Mouse (Mus musculus) heart, adult 11 months (tissue): Measurements from ENCODE around the gene Erbb2.

Experiments
- DNase-seq: peaks from one replicate; pipeline ENCODE4 v3.0.0; 2022

Gene Erbb2

GRCm38 (mm10) chr11:98412273-98412796 lies at the start of gene Erbb2:
Gene Erbb2, plus strand, starts transcription at chr11:98412470.
- DNase-seq: peak; percentile 98

- no peak for DNase-seq
Observed at GRCm38 (mm10) chr11:98363817-98364216, 48.5 kb upstream of the Erbb2 start.

DNA sequence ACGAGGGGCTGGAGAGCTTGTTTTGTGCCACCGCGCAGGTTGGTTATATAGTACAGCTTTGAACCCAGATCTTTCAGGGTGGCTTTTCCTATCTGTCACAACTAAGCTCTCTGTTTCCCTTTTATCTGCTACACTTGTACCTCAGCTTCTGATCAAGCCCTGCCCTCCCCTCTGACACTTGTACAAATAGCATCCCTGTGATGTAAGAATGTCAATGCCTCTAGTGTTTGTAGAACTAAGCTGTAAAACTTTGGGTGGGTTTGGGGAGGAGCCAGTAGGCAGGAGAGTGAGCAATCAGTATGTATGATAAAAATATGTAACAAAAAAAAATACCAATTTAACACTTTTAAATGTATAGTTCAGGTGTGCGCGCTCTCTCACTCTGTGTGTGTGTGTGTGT lies 47.9 kb upstream of the Erbb2 start:
- DNase-seq: no peak

DNA sequence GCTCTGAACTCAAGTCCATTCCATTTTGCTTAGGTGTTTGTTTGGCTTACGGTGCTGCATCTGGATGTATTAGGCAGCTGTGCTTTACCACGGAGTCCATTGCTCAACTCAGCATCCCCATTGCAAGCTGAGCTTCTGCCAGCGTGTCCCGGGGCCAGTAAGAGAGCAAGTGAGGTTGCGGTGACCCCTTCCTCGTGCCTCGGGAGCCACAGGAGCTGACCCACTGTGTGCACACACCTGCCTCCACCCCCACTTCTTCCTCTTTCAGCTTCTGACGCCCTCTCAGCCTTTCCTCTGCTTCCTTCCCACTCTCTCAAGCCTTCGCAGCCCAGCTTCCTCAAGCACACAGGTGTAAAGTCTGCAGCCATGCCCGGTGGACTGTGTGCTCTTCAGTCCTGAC lies 46.0 kb upstream of the Erbb2 start:
- no peak for DNase-seq

- DNase-seq: peak; percentile 93
Observed at GRCm38 (mm10) chr11:98367171-98367862, 45.0 kb upstream of the Erbb2 start.

DNA sequence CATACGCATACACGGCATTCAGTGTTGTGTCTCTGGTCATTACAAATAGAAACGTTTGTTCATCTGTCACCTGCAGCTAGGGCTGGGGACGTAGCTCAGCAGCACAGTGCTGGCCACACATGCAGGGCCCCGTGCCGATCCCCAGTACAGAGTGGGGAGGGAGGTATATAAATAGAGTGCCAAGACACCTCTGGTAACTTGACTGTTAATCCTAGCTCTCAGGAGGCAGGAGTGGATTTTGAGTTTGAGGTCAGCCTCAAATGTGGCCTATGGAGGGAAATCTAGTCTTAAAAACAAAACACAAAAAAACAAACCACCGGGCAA lies 44.4 kb upstream of the Erbb2 start:
- peak; percentile 94 for DNase-seq

DNA sequence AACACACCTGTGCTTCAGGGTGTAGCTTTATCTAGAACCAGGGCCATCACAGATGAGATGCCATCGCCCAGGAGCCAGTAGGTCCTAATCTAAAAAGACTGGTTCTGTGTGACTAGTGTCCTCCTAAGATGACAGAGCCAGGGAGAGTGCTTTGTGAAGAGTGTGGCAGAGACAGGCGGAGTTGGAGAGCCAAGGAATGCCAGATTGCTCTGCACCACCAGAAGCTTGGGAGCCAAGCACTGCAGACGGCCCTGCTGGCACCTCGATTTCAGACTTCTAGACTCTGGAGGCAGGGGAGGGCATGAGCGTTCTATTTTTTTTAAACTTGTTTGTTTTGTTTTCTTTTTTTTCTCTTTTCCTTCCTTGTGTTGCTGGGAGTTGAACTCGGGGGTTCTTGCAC lies 42.9 kb upstream of the Erbb2 start:
- no peak for DNase-seq

DNA sequence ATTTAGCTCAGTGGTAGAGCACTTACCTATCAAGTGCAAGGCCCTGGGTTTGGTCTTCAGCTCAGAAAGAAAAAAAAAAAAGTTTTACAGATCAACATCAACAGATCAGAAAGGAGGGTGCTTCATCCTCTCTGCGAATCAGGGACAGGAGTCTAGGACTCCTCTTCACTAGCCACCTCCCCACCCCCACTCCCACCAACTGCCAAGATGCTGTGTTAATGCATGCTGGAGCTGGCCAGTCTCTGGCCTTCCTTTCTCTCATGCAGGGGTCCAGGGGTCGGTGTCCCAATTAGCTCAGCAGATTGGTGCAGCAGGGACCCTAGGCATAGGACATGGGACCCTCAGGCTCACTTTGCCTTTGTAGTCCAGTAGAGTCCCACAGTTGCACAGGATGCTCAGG lies 41.7 kb upstream of the Erbb2 start:
- no peak for DNase-seq

- DNase-seq: no peak
Observed at GRCm38 (mm10) chr11:98371556-98372240, 40.6 kb upstream of the Erbb2 start.

DNA sequence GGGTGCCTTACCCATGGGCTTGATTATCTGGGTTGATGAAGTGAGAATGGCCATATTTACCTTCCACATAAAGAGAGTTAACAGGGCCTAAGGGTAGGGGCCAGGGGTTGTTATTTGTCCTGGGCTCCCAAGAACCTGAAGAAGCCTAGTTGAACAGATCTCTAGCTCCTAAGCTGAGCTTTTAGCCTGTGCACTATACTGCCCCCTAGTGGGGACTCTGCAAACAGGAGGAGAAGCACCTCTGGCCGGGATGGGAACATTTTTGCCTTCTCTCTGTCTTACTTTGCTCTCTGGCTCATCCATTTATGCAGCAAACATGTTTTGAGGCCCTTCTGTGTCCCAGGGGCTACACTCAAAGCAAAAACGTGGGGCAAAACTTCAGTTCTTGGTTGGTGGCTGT lies 39.9 kb upstream of the Erbb2 start:
- DNase-seq: no peak

DNA sequence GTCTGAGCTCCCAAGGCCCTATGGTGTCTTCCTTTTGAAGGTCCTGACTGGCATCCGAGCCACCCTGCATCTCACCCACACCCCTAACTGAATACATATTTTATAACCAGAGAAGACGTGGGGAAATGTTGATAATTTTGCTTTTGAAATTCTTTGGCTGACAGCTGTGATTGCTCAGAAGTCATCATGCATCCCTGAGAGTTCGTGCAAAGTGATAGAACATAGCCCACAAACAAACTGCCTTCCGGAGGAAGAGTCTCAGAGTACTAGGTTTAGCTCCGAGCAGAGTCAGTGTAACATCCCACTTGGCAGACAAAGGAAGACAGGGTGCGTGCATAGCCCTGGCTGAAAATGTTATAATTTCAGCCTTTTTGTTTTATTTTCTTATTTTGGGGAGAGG lies 39.0 kb upstream of the Erbb2 start:
- no peak for DNase-seq

DNA sequence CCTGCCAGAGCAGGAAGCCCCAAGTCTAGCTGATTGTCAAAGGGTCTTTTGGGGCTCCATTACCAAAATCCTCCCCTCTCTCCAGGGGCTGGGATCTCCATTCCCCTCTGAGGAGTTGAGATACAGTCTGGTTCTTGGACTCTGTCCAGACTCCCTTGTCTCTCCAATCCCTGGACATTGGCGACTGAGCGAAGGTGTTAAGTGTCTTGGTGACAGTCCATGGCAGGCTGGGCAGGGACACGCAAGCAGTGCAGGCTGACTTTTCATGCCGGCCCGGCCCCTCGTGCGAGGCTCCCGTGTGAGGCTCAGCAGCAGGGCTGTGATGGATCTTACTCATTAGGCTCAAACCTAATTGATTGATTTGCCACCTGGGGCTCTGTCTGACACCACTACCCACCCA lies 38.0 kb upstream of the Erbb2 start:
- peak; percentile 97 for DNase-seq

- DNase-seq: no peak
Observed at GRCm38 (mm10) chr11:98376756-98377155, 35.5 kb upstream of the Erbb2 start.

DNA sequence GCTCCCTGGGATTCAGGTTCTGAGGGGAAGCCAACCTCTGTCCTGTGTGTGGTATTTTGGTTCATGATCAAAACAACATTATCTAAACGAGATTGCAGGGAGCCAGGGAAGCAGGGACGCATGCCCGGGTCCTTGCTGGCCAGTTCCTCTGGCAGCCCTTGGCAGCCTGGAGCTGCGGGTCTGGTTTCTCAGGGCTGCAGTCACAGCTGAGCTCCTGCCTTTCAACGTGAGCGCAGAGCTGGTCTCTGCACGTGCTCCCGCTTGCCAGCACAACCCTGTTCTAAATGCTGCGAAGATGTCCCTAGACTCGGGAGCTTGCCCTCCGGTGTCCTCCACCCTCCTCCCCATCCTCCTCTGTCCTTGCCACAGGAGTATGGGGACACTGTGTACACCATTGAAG lies 34.5 kb upstream of the Erbb2 start:
- DNase-seq: peak; percentile 99

DNA sequence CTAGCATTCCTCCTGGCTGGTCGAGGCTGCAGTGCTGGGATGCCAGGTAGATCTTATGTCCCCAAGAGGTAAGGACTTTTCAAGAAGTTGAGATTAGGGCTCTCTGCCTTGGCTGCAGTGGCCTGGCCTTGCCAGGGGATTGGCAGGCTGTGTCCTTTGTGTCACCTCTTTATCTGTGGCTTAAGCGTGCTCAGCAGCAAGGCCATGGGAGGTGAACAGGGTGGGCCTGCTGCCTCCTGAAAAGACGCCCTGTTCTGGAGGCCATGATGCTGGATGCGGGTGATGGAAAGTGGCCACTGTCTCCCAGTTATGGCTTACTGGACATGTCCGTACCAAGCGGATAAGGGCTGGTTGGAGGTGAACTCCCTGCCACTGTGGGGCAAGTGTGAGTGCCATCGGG lies 32.9 kb upstream of the Erbb2 start:
- peak; percentile 98 for DNase-seq

GRCm38 (mm10) chr11:98380106-98380505 lies 32.2 kb upstream of the Erbb2 start:
- DNase-seq: peak; percentile 96

GRCm38 (mm10) chr11:98381651-98382050 lies 30.6 kb upstream of the Erbb2 start:
- peak; percentile 89 for DNase-seq

GRCm38 (mm10) chr11:98382405-98382804 lies 29.9 kb upstream of the Erbb2 start:
- peak; percentile 76 for DNase-seq

GRCm38 (mm10) chr11:98383261-98384030 lies 28.8 kb upstream of the Erbb2 start, which contains the start of gene Tcap:
Gene Tcap, plus strand, starts transcription at chr11:98383811.
- peak; percentile 98 for DNase-seq

GRCm38 (mm10) chr11:98384216-98384615 lies 28.1 kb upstream of the Erbb2 start:
- peak; percentile 88 for DNase-seq

DNA sequence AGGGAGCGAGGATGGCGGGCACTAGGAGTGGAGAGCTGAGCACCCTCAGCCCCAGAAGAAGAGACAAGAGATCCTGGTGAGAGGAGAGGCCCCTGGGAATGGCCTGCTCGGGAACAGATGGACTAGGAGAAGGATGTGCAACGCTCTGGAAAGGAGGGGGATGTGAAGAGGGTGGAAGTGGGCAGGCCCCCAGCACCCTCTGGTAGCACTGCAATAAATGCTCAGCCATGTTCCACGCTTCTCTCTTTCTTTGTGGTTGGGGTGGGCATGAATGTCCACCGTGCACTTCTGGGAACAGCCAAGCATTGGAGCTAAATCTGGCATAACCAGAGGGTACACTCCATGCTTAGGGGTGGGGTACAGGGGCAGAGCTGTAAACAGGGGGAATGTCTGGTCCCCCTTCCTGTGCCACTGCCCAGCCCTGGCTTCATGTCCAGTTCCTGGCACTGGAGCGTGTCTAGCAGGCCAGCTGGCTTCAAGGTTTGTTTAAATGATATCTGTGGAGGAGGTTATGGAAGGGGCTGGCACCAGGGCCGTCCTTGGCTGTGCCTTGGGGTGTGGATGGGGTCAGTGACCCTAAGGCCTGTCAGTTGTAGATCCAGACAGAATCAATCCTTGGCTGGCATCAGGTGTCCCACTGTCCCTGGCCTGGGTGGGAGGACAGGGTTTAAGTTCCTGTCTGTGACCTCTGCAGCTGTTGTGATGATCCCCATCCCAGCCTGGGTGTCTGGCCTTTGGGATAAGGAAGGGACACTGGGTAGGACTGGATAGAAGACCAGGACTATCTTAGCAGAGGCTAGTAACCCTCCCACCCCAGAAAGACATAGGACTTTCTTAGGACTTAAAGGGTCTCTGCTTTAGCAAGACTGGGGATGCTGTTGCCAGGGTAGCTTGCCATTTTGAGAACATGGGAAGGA lies 27.3 kb upstream of the Erbb2 start:
- DNase-seq: peak; percentile 98
